Mouse (Mus musculus): ENCODE data around the gene Zdhhc18. TPM values are rescaled to one million over a fixed set of nuclear protein-coding genes. Genes with fewer than 3 reads are reported as not detected.
"Not testable (repeated sequence)": the region's sequence is repeated elsewhere in the genome, so short reads cannot be mapped to it uniquely, and the experiment has no call there.

Gene Zdhhc18
- polyA plus RNA-seq, 1 experiment from 2014 or later = 7.1 TPM

DNA sequence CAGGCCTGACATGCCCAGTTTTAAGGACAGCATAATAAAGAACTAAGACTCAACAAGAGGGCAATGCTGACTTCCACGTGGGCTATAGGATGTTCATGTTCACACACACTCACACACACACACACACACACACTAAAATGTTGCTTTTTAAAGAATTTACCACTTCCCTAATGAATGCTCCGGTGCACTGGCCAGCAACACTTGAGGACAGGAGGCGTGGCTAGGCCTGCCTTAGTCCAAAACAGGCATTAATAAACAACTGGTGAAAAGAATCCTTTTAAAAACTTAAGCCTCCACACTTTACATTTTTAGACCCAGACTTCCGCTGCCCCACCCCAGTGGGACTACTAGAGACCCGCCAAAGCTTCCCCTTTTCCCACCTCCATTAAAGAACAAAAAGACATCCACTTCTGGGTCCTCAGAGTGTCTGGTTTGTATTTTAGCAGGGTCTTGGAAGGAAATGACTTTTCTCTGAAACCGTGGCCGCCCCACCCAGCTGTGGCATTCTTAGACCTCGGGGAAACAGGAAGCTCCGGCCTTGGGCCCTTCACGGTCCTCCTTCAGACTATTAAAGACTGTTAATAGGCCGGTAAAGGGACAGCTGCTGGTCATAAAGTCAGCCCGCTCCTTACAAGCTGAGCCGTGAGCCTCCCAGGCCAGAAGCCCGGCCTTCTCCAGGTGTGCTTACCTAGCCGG is 9.7 kb upstream of the Zdhhc18 start:
- H3K27me3 ChIP-seq (ENCODE audit: insufficient read depth, low read length) = no peaks in the 10 kb centered on the region
- peak overlapping the region; percentile 97 for H3K27ac ChIP-seq
- 0 out of 2 replicates have a peak, but pooled peaks have one; percentile 12 for ATAC-seq (replicated peaks; ENCODE audit: low FRiP score, low read depth)
- peak overlapping the region; percentile 37 for H3K4me3 ChIP-seq (replicated peaks; ENCODE audit: low read depth, low read length)
- H3K9me3 ChIP-seq (replicated peaks; ENCODE audit: low read length) = no peaks in the 10 kb centered on the region
- 4% methylated on average over 15 of the region's 15 CpGs for WGBS
- peak; percentile 84 for DNase-seq (ENCODE audit: low spot score)
- H3K4me1 ChIP-seq (replicated peaks; ENCODE audit: insufficient read depth, low read length) = peaks cover 25% of the 10 kb centered on the region
- peaks cover 10% of the 10 kb centered on the region; the same call in 1 of the 2 replicates for H3K36me3 ChIP-seq (ENCODE audit: insufficient read depth, low read length)
- TF ChIP-seq CTCF (IDR thresholded peaks at IDR 0.05; ENCODE audit: low read depth) = no peak
- peak overlapping the region; percentile 60 for H3K4me2 ChIP-seq (ENCODE audit: low read length)
- peak overlapping the region; percentile 53 for H3K9ac ChIP-seq (ENCODE audit: low read depth, low read length)

DNA sequence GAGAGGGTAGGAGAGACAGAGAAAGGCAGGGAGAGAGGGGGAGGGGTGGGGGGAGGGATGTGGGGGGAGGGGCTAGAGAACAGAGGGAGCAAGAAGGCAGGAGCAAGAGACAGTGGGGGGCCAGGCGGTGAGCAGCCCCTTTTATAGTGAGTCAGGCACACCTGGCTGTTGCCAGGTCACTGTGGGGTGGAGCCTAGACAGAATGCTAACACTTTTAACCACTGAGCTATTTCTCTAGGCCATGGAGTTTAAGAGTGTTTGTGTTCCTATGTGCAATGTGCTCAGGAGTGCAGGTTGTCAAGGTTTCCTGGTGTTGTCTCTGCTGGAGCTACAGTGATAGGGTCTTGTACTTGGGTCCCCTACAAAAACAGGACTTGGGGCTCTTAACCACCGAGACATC is 8.8 kb upstream of the Zdhhc18 start:
- WGBS = 45% methylated on average over 2 of the region's 2 CpGs
- no peaks in the 10 kb centered on the region for H3K9me3 ChIP-seq (replicated peaks; ENCODE audit: low read length)
- peak overlapping the region; percentile 97 for H3K27ac ChIP-seq
- no peak for TF ChIP-seq CTCF (IDR thresholded peaks at IDR 0.05; ENCODE audit: low read depth)
- peaks cover 10% of the 10 kb centered on the region; the same call in 1 of the 2 replicates for H3K36me3 ChIP-seq (ENCODE audit: insufficient read depth, low read length)
- H3K4me2 ChIP-seq (ENCODE audit: low read length) = peak overlapping the region; percentile 60
- no peak for DNase-seq (ENCODE audit: low spot score)
- no peaks in the 10 kb centered on the region for H3K27me3 ChIP-seq (ENCODE audit: insufficient read depth, low read length)
- no peak overlapping the region for H3K4me3 ChIP-seq (replicated peaks; ENCODE audit: low read depth, low read length)
- H3K9ac ChIP-seq (ENCODE audit: low read depth, low read length) = 0 out of 2 replicates have a peak overlapping the region, but pooled peaks have one; percentile 53
- ATAC-seq (replicated peaks; ENCODE audit: low FRiP score, low read depth) = no peak
- H3K4me1 ChIP-seq (replicated peaks; ENCODE audit: insufficient read depth, low read length) = peaks cover 25% of the 10 kb centered on the region

DNA sequence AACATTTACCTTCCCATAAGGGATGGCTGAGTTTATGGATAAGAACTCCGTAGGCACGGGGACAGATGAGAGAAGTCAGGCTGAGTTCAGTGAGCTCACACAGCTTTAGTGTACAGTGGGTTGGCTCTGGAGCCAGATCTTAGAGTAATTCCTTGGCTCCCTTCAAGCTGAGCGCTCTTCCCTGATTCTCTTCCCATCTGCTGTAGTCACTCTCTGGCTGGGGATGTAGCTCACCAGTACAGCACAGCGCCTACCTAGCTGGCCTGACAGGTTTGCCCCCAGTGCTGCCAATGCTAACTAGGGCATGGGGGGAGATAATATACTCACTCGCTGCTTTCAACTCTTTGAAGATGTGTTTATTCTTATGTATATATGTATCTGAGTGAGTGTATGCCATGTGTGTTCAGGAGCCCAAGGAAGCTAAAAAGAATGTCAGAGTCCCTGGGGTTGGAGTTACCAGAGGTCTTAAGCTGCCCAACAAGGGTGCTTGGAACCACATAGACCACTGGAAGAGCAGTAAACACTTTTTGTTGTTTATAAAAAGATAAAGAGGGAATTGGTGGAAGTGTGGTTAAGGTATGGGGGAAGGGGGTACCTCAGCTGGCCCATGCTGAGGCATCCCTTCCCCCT is 8.0 kb upstream of the Zdhhc18 start:
- Histone ChIP-seq H3K36me3 (ENCODE audit: insufficient read depth, low read length) (peaks cover 10% of the 10 kb centered on the region; the same call in 1 of the 2 replicates), H3K4me1 (replicated peaks; ENCODE audit: insufficient read depth, low read length) (peaks cover 25% of the 10 kb centered on the region), H3K27me3 (ENCODE audit: insufficient read depth, low read length) (no peaks in the 10 kb centered on the region), H3K4me3 (replicated peaks; ENCODE audit: low read depth, low read length) (no peak overlapping the region), H3K9me3 (replicated peaks; ENCODE audit: low read length) (no peaks in the 10 kb centered on the region), H3K4me2 (ENCODE audit: low read length) (no peak overlapping the region), H3K27ac (0 out of 2 replicates have a peak overlapping the region, but pooled peaks have one; percentile 20), H3K9ac (ENCODE audit: low read depth, low read length) (no peak overlapping the region)
- DNase-seq (ENCODE audit: low spot score) = no peak
- WGBS = 71% methylated on average over 5 of the region's 5 CpGs
- TF ChIP-seq CTCF (IDR thresholded peaks at IDR 0.05; ENCODE audit: low read depth) = no peak
- ATAC-seq (replicated peaks; ENCODE audit: low FRiP score, low read depth) = no peak

DNA sequence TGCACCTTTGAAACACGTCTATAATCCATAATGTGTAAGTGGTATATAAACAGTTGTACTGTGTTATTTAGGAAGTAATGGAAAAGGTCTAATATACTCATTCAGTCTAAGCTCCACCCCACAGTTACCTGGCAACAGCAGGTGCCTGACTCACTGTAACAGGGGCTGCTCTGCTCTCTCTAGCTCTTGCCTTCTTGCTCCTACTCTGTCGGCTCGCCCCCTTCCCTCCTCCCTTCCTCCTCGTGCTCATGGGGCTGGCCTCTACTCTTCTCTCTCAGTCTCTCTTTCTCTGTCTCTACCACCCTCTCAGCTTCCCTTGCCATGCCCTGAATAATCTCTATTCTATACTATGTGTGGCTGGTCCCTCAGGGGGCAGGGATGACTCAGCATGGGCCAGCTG is 7.0 kb upstream of the Zdhhc18 start:
- H3K9ac ChIP-seq (ENCODE audit: low read depth, low read length) = no peak overlapping the region
- no peak overlapping the region for H3K4me2 ChIP-seq (ENCODE audit: low read length)
- H3K27me3 ChIP-seq (ENCODE audit: insufficient read depth, low read length) = no peaks in the 10 kb centered on the region
- DNase-seq (ENCODE audit: low spot score) = no peak
- ATAC-seq (replicated peaks; ENCODE audit: low FRiP score, low read depth) = no peak; the same call in 1 of the 2 replicates
- WGBS = 30% methylated on average over 4 of the region's 4 CpGs
- no peaks in the 10 kb centered on the region for H3K9me3 ChIP-seq (replicated peaks; ENCODE audit: low read length)
- TF ChIP-seq CTCF (IDR thresholded peaks at IDR 0.05; ENCODE audit: low read depth) = no peak
- peaks cover 25% of the 10 kb centered on the region for H3K4me1 ChIP-seq (replicated peaks; ENCODE audit: insufficient read depth, low read length)
- no peak overlapping the region for H3K4me3 ChIP-seq (replicated peaks; ENCODE audit: low read depth, low read length)
- no peak overlapping the region for H3K27ac ChIP-seq
- peaks cover 3% of the 10 kb centered on the region; the same call in 1 of the 2 replicates for H3K36me3 ChIP-seq (ENCODE audit: insufficient read depth, low read length)

DNA sequence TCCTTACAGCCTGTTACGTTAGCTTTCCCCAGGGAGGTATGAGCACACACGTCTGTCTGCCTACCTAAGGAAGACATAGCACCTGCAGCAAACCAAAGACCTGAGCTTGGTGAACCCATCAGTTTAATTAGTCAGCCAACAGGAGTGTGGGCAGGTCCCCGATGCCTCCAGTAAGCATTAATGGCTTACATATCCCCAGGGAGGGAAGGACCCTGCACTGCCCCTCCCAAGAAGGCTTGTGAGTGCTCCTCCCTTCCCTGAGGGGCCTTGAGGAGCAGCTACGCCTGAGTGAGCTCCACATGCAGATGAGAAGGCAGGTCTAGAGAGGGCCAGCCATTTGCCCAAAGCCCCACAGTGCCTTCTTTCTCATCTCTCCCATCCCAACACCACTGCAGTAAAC is 6.3 kb upstream of the Zdhhc18 start:
- H3K9ac ChIP-seq (ENCODE audit: low read depth, low read length) = no peak overlapping the region
- 30% methylated on average over 4 of the region's 4 CpGs for WGBS
- no peaks in the 10 kb centered on the region for H3K9me3 ChIP-seq (replicated peaks; ENCODE audit: low read length)
- no peak overlapping the region for H3K4me3 ChIP-seq (replicated peaks; ENCODE audit: low read depth, low read length)
- DNase-seq (ENCODE audit: low spot score) (no peak), ATAC-seq (replicated peaks; ENCODE audit: low FRiP score, low read depth) (peak; percentile 85)
- peaks cover 25% of the 10 kb centered on the region for H3K4me1 ChIP-seq (replicated peaks; ENCODE audit: insufficient read depth, low read length)
- no peaks in the 10 kb centered on the region for H3K27me3 ChIP-seq (ENCODE audit: insufficient read depth, low read length)
- H3K4me2 ChIP-seq (ENCODE audit: low read length) = no peak overlapping the region
- peak overlapping the region; percentile 67; the same call in 1 of the 2 replicates for H3K27ac ChIP-seq
- no peak for TF ChIP-seq CTCF (IDR thresholded peaks at IDR 0.05; ENCODE audit: low read depth)
- no peaks in the 10 kb centered on the region for H3K36me3 ChIP-seq (ENCODE audit: insufficient read depth, low read length)

DNA sequence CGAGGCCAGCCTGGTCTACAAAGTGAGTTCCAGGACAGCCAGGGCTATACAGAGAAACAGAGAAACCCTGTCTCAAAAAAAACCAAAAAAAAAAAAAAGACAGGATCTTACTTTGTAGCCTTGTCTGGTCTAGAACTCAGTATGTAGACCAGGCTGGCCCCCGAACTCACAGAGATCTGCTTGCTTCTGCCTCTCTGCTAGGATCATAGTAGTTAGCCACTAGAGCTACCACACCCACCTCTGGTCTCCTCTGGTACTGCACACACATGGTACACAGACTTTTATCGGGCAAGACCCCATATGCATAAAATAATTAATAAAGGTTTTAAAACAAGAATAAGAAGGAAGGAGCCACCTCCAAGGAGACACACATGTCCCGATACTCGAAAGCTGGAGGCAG is 4.1 kb upstream of the Zdhhc18 start:
- DNase-seq (ENCODE audit: low spot score); H3K27ac ChIP-seq; H3K27me3 ChIP-seq (ENCODE audit: insufficient read depth, low read length); H3K4me1 ChIP-seq (replicated peaks; ENCODE audit: insufficient read depth, low read length); H3K36me3 ChIP-seq (ENCODE audit: insufficient read depth, low read length); H3K9ac ChIP-seq (ENCODE audit: low read depth, low read length); H3K4me2 ChIP-seq (ENCODE audit: low read length); H3K4me3 ChIP-seq (replicated peaks; ENCODE audit: low read depth, low read length); ATAC-seq (replicated peaks; ENCODE audit: low FRiP score, low read depth); H3K9me3 ChIP-seq (replicated peaks; ENCODE audit: low read length): not testable (repeated sequence)
- WGBS = 97% methylated on average over 5 of the region's 5 CpGs
